Mouse (Mus musculus) naive thymus-derived CD4-positive, alpha-beta T cell, adult 2 months (primary cell): Measurements from ENCODE around the gene Mob4.

Source experiments
- DNase-seq: peaks from one replicate; pipeline ENCODE4 v3.0.0-alpha.2; 2011; ENCODE audit warnings: low read depth

Mob4 gene

GRCm38 (mm10) chr1:55131424-55132014 is 488 bp downstream of the Mob4 start:
- DNase-seq = peak; percentile 67

- DNase-seq = no peak
Observed at GRCm38 (mm10) chr1:55132308-55132707, 1.3 kb downstream of the Mob4 start.

GRCm38 (mm10) chr1:55133173-55133572 is 2.1 kb downstream of the Mob4 start:
- DNase-seq = no peak

- no peak for DNase-seq
Observed at GRCm38 (mm10) chr1:55134301-55134700, 3.3 kb downstream of the Mob4 start.

- DNase-seq = no peak
Observed at GRCm38 (mm10) chr1:55135846-55136245, 4.8 kb downstream of the Mob4 start.

- no peak for DNase-seq
Observed at GRCm38 (mm10) chr1:55144338-55144737, 13.3 kb downstream of the Mob4 start.

GRCm38 (mm10) chr1:55145556-55145955 is 14.5 kb downstream of the Mob4 start:
- no peak for DNase-seq

- no peak for DNase-seq
Observed at GRCm38 (mm10) chr1:55157329-55157728, 26.3 kb downstream of the Mob4 start.

GRCm38 (mm10) chr1:55158211-55158610 is 27.2 kb downstream of the Mob4 start:
- no peak for DNase-seq

- DNase-seq = no peak
Observed at GRCm38 (mm10) chr1:55158821-55159220, 27.8 kb downstream of the Mob4 start.

- DNase-seq = no peak
Observed at GRCm38 (mm10) chr1:55160218-55160617, 29.2 kb downstream of the Mob4 start.

GRCm38 (mm10) chr1:55160831-55161638 is 30.0 kb downstream of the Mob4 start:
- no peak for DNase-seq

- DNase-seq = peak; percentile 48
Observed at GRCm38 (mm10) chr1:55161895-55162294, 30.9 kb downstream of the Mob4 start.

- DNase-seq = no peak
Observed at GRCm38 (mm10) chr1:55162781-55163180, 31.8 kb downstream of the Mob4 start.

GRCm38 (mm10) chr1:55164005-55164404 is 33.0 kb downstream of the Mob4 start:
- DNase-seq = no peak

GRCm38 (mm10) chr1:55167560-55167959 is 36.5 kb downstream of the Mob4 start:
- DNase-seq = no peak

- no peak for DNase-seq
Observed at GRCm38 (mm10) chr1:55168591-55168990, 37.6 kb downstream of the Mob4 start.

- DNase-seq = no peak
Observed at GRCm38 (mm10) chr1:55171361-55172325, 40.6 kb downstream of the Mob4 start.

- DNase-seq = no peak
Observed at GRCm38 (mm10) chr1:55173720-55174557, 42.9 kb downstream of the Mob4 start.

GRCm38 (mm10) chr1:55174558-55175034 is 43.6 kb downstream of the Mob4 start:
- DNase-seq = no peak

GRCm38 (mm10) chr1:55179917-55180566 is 49.0 kb downstream of the Mob4 start:
- no peak for DNase-seq
